ENCODE assay signal across 14 mouse cellular contexts in the genomic region with DNA sequence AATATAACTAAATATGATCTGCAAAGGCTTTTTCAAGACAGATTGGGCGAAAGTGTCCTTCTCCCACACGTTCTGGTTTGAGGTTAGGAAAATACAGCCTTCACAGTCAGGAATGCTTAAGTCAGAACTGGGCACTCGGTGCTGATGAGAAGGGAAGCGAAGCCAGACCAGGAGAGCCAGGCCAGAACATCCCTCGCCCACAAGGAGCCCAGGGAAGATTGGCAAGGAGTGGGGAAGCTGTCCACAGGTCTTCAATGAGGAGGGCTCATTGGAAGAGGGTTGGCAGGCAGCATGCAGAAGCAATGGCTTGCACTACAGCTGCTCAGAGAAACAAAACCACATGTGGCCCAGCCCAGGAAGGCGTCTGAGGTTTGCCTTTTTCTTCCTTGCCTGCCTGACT.
A peak's percentile ranks its signal among the peaks of the same experiment; 100 is the strongest.
DNase-seq lines count a peak whose midpoint lies in the region; ATAC-seq and TF ChIP-seq lines count a peak whose summit lies in the region.
"Had no signal": no experiment of that assay in that cellular context is flagged by ENCODE, and none has a peak within 500 bp of the region (broad histone marks: within the 10 kb centered on the region; RNA-seq: fewer than 3 reads in every experiment).

No protein-coding gene starts in this region.

- H3K4me3 ChIP-seq in hindbrain, postnatal 0 days (ENCODE audit: low read length) = no peak overlapping the region
- H3K4me3 ChIP-seq in hindbrain, embryonic 14.5 days (replicated peaks; ENCODE audit: low read length) = no peak overlapping the region
- no peak overlapping the region for H3K4me3 ChIP-seq in embryonic facial prominence, embryonic 15.5 days (replicated peaks)
- H3K4me3 ChIP-seq in kidney, embryonic 15.5 days (replicated peaks) = no peak overlapping the region
- H3K4me3 ChIP-seq: liver, embryonic 15.5 days; midbrain, embryonic 10.5 days had no signal

- H3K9me3 ChIP-seq in hindbrain, postnatal 0 days (ENCODE audit: low read length) = no peaks in the 10 kb centered on the region
- no peaks in the 10 kb centered on the region for H3K9me3 ChIP-seq in hindbrain, embryonic 14.5 days (ENCODE audit: control insufficient read depth, low read length)
- no peaks in the 10 kb centered on the region for H3K9me3 ChIP-seq in embryonic facial prominence, embryonic 15.5 days (replicated peaks)
- H3K9me3 ChIP-seq in kidney, embryonic 15.5 days (replicated peaks) = no peaks in the 10 kb centered on the region
- H3K9me3 ChIP-seq: liver, embryonic 15.5 days; midbrain, embryonic 10.5 days had no signal

- TF ChIP-seq CTCF in hindbrain, postnatal 0 days (IDR thresholded peaks at IDR 0.05; ENCODE audit: low read depth) = no peak

- intact Hi-C loops in heart, postnatal 10 days (cut with DNase I) = no loop called here
- intact Hi-C loops in left cerebral cortex, postnatal 36 days (cut with DNase I) = no loop called here

- 49% methylated on average over 6 of the region's 6 CpGs for whole genome bisulfite sequencing in hindbrain, postnatal 0 days
- WGBS in hindbrain, embryonic 14.5 days = 68% methylated on average over 6 of the region's 6 CpGs
- 31% methylated on average over 6 of the region's 6 CpGs for WGBS in embryonic facial prominence, embryonic 15.5 days
- 58% methylated on average over 6 of the region's 6 CpGs for WGBS in kidney, embryonic 15.5 days

- no peaks in the 10 kb centered on the region for H3K4me1 ChIP-seq in hindbrain, postnatal 0 days (ENCODE audit: insufficient read depth, low read length)
- no peaks in the 10 kb centered on the region for H3K4me1 ChIP-seq in hindbrain, embryonic 14.5 days (replicated peaks; ENCODE audit: control insufficient read depth, insufficient read depth, low read length)
- H3K4me1 ChIP-seq in embryonic facial prominence, embryonic 15.5 days = peaks cover 11% of the 10 kb centered on the region; the same call in 1 of the 2 replicates
- no peaks in the 10 kb centered on the region for H3K4me1 ChIP-seq in kidney, embryonic 15.5 days
- H3K4me1 ChIP-seq: liver, embryonic 15.5 days had no signal

- H3K27me3 ChIP-seq in hindbrain, postnatal 0 days (ENCODE audit: insufficient read depth, low read length) = no peaks in the 10 kb centered on the region
- no peaks in the 10 kb centered on the region for H3K27me3 ChIP-seq in hindbrain, embryonic 14.5 days (ENCODE audit: control insufficient read depth, insufficient read depth, low read length)
- H3K27me3 ChIP-seq in embryonic facial prominence, embryonic 15.5 days = no peaks in the 10 kb centered on the region
- H3K27me3 ChIP-seq in kidney, embryonic 15.5 days = no peaks in the 10 kb centered on the region
- H3K27me3 ChIP-seq: liver, embryonic 15.5 days had no signal

- H3K9ac ChIP-seq in hindbrain, postnatal 0 days (replicated peaks; ENCODE audit: low read length) = no peak overlapping the region
- no peak overlapping the region for H3K9ac ChIP-seq in hindbrain, embryonic 14.5 days
- no peak overlapping the region for H3K9ac ChIP-seq in embryonic facial prominence, embryonic 15.5 days
- H3K9ac ChIP-seq in kidney, embryonic 15.5 days = no peak overlapping the region
- H3K9ac ChIP-seq: liver, embryonic 15.5 days had no signal

- H3K4me2 ChIP-seq in hindbrain, postnatal 0 days (ENCODE audit: low read depth, low read length) = peak overlapping the region; percentile 14; the same call in 1 of the 2 replicates
- H3K4me2 ChIP-seq in hindbrain, embryonic 14.5 days (replicated peaks) = no peak overlapping the region
- 0 out of 2 replicates have a peak overlapping the region, but pooled peaks have one; percentile 15 for H3K4me2 ChIP-seq in embryonic facial prominence, embryonic 15.5 days (replicated peaks)
- H3K4me2 ChIP-seq in kidney, embryonic 15.5 days = no peak overlapping the region
- H3K4me2 ChIP-seq: liver, embryonic 15.5 days had no signal

- DNase-seq in gastrocnemius, postnatal 10 days = peak; percentile 6
- no peak for DNase-seq in gastrocnemius, adult 8-10 months (ENCODE audit: low spot score in 2 of 2)
- no peak for DNase-seq in hindbrain, postnatal 0 days (ENCODE audit: low spot score)
- no peak for DNase-seq in hindbrain, embryonic 14.5 days (ENCODE audit: low spot score)
- DNase-seq in heart, postnatal 10 days = peak; percentile 4 to 13
- no peak for DNase-seq in left cerebral cortex, postnatal 36 days (ENCODE audit: low spot score in 2 of 2)
- DNase-seq: adrenal gland, postnatal 36 days; cerebellum, postnatal 36 days; right cerebral cortex, postnatal 4 days had no signal

- H3K27ac ChIP-seq in hindbrain, postnatal 0 days = no peak overlapping the region
- H3K27ac ChIP-seq in hindbrain, embryonic 14.5 days = no peak overlapping the region
- H3K27ac ChIP-seq in embryonic facial prominence, embryonic 15.5 days (replicated peaks) = peak overlapping the region; percentile 40; the same call in 1 of the 2 replicates
- H3K27ac ChIP-seq in kidney, embryonic 15.5 days = no peak overlapping the region
- H3K27ac ChIP-seq: liver, embryonic 15.5 days; midbrain, embryonic 10.5 days had no signal

- ATAC-seq in hindbrain, postnatal 0 days = no peak
- no peak for ATAC-seq in hindbrain, embryonic 14.5 days (ENCODE audit: low FRiP score)
- ATAC-seq in embryonic facial prominence, embryonic 15.5 days (ENCODE audit: insufficient number of reproducible peaks, low FRiP score, low TSS enrichment, low read depth) = peak; percentile 84
- no peak for ATAC-seq in kidney, embryonic 15.5 days (replicated peaks; ENCODE audit: low FRiP score)
- ATAC-seq: hindbrain, embryonic 16.5 days had no signal

- H3K36me3 ChIP-seq in hindbrain, postnatal 0 days (ENCODE audit: insufficient read depth, low read length) = no peaks in the 10 kb centered on the region
- no peaks in the 10 kb centered on the region for H3K36me3 ChIP-seq in hindbrain, embryonic 14.5 days (replicated peaks; ENCODE audit: control insufficient read depth, insufficient read depth)
- H3K36me3 ChIP-seq in embryonic facial prominence, embryonic 15.5 days = no peaks in the 10 kb centered on the region
- no peaks in the 10 kb centered on the region for H3K36me3 ChIP-seq in kidney, embryonic 15.5 days
- H3K36me3 ChIP-seq: liver, embryonic 15.5 days; midbrain, embryonic 10.5 days had no signal

Comparison
In these comparisons a context has a peak if more than half of its experiments do, and no peak if none do; other contexts are left out.
1. DNase-seq: peak in gastrocnemius, postnatal 10 days (single experiment) and heart, postnatal 10 days (2 of 2); none in gastrocnemius, adult 8-10 months (0 of 2), hindbrain, postnatal 0 days (single experiment), hindbrain, embryonic 14.5 days (single experiment) and left cerebral cortex, postnatal 36 days (0 of 2).
2. H3K4me2 ChIP-seq: peak in hindbrain, postnatal 0 days (single experiment) and embryonic facial prominence, embryonic 15.5 days (single experiment); none in hindbrain, embryonic 14.5 days (single experiment) and kidney, embryonic 15.5 days (single experiment).